Mouse (Mus musculus) layer of hippocampus, adult 8-10 months (tissue): Measurements from ENCODE around the gene Dst. TPM values are rescaled to one million over a fixed set of nuclear protein-coding genes. Genes with fewer than 3 reads are reported as not detected.

Source experiments
- DNase-seq, 2 experiments: peaks; one replicate each; pipeline ENCODE4 v3.0.0; 2022; ENCODE audit warnings: low spot score in 2 of 2
- total RNA-seq, 4 experiments: library from RNA; stranded (reverse); gene quantifications; 2 replicates each; pipeline ENCODE4 v1.2.4; 2022

Gene Dst
- total RNA-seq, 4 experiments from 2014 or later: 211 to 239 (median 222) TPM

- DNase-seq: no peak
Measured at GRCm38 (mm10) chr1:34167151-34168057, 259.4 kb downstream of the Dst start.

DNA sequence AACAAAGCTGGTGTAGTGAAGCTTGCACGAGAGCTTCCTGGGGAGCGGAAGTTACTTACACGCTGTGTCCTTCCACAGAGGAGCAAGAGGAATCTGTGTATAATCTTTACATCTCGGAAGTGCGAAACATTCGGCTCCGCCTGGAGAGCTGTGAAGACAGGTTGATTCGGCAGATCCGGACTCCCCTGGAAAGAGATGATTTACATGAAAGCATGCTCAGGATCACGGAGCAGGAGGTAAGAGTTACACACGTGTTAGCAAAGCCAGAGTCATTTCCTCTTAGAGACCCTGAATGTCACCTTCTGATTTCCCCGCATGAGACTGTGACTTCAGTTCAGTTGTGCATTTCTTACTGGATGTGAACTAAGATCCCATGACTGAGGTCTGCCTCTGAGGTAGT lies 261.1 kb downstream of the Dst start:
- no peak for DNase-seq

- no peak for DNase-seq
Measured at GRCm38 (mm10) chr1:34174517-34174916, 266.5 kb downstream of the Dst start.

DNA sequence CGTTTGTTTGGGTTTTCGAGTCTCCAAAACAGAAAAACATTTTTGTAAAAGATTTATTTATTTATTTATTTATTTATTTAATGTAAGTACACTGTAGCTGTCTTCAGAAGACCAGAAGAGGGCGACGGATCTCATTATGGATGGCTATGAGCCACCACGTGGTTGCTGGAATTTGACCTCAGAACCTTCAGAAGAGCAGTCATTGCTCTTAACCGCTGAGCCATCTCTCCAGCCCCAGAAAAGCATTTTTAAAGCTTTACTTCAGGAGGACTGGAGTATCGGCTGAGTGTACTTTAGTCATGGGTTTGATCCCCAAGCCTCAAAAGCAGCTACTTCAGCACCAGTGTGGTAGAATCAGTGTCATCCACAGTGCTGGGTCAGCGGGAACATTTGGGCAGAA lies 266.9 kb downstream of the Dst start:
- DNase-seq: no peak

GRCm38 (mm10) chr1:34178022-34178727 lies 270.1 kb downstream of the Dst start:
- DNase-seq: no peak

- no peak for DNase-seq
Measured at GRCm38 (mm10) chr1:34179756-34180155, 271.7 kb downstream of the Dst start.

- peak in 1 of 2 experiments; percentile 39 for DNase-seq
Measured at GRCm38 (mm10) chr1:34182406-34183249, 274.6 kb downstream of the Dst start.

- DNase-seq: no peak
Measured at GRCm38 (mm10) chr1:34183250-34183926, 275.4 kb downstream of the Dst start.

GRCm38 (mm10) chr1:34184266-34184665 lies 276.2 kb downstream of the Dst start:
- DNase-seq: no peak

DNA sequence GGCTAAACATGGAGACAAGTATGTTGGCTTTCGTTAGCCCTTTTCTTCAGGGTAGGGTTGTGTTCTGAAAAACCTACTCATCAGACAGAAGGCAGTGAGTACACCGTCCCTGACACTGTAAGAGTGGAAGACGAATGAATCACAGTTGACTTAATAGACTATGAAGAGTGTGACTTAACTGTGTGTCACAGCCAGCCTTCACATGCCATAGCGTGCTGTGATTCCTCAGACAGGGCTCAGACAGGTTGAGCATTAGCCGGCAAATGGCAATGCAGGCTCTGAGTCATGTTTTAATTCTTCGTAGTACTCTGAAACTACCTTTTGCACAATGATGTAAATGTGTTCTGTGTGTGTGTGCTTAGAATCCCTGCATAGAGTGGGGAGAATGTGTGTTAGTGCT lies 278.0 kb downstream of the Dst start:
- DNase-seq: no peak

GRCm38 (mm10) chr1:34187501-34187900 lies 279.5 kb downstream of the Dst start:
- no peak for DNase-seq

GRCm38 (mm10) chr1:34188721-34189236 lies 280.8 kb downstream of the Dst start:
- DNase-seq: no peak

GRCm38 (mm10) chr1:34189318-34189717 lies 281.3 kb downstream of the Dst start:
- peak; percentile 61 to 81 for DNase-seq

- peak in 1 of 2 experiments; percentile 69 for DNase-seq
Measured at GRCm38 (mm10) chr1:34189970-34190369, 281.9 kb downstream of the Dst start.

DNA sequence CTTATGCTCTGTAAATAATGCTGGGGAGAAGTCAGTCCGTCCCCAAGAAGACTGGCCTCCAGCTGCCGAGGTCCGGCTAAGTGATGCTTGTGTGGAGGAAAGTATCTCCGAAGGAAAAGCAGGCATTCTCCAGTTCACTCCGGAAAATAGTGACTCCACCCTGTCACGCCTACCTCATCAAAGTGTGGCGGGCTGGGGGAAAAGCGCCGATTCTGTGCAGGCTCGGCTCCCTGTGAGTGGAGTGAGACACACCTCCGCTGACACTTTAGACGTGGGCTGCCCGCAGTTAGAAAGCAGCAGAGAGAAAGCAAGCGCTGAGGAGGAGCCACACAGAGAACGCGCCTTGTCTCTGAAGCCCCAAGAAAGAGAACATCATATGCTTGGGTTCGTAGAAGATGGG lies 284.1 kb downstream of the Dst start:
- no peak for DNase-seq

GRCm38 (mm10) chr1:34200791-34201190 lies 292.8 kb downstream of the Dst start:
- DNase-seq: no peak

DNA sequence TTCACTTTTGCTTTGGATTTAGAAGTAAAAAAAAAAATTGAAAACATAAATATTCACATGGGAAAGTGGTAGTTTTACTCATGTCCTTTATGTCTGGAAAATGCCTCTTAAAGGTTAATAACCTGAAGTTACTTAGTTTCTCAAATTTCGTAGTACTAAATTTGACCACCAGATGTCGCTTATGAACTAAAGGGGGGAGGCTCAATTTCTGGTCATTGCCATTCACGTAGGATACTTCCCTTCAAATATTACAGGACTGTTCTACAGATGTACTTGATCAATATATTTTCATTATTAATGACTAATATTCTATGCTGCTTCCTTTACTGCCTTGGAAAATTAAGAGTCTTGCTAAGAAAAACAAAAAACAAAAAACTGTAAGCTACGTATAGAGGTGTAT lies 293.5 kb downstream of the Dst start:
- no peak for DNase-seq

DNA sequence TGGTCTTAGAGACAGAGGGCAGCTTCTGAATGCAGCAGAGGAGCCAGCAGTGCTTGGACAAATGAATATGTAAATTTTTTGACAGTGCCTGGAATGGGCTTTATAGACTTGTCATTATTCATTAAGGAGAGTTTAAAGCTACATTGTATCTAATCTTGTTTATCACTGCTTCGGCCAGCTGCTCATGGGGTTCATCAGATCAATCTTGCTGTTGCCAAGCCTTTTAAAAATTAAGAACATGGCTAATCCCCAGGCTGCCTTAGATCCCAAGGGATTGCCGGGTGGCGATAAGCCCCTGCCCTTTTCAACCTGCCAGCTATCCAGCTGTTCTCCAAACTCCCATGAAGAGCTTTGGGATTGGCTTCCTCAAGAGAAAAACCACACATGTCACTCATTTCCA lies 303.7 kb downstream of the Dst start:
- DNase-seq: no peak

DNA sequence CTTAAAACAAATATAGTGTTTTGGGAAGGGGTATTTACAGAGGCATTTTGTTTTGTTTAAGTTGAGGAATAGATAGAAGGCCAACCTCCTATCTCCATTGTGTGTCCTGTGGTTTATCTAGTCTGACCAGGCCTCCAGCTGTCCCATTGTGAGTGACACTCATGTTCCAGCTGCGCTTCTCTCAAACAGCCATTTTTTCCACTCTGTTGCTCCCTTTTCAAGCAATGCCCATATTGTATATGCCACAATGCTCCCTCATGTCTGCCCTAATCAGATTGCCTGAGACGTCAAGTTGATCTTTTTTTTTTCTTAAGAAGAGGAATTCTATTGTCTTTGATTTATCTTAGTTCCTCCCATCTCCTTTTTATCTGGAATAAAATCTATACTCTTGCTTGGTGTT lies 308.4 kb downstream of the Dst start:
- no peak for DNase-seq

GRCm38 (mm10) chr1:34218323-34218722 lies 310.3 kb downstream of the Dst start:
- peak; percentile 33 to 70 for DNase-seq

DNA sequence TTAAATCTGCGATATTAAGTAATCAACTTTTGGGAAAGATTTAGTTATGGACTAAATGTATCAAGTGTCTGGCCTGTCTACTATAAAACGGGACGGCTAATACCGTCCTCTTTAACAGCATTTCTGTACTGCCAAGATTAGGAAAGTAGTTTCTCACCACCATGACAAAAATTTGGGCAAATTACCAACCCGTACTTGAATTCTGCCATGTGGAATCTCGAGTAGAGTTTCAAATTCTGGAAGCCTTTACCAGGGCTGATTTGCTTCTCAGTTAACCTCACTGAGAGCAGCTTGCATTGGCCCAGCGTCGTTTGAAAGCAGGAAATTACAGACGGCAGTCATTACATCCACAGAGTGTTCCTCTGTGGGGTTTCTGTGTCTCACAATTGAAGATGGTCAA lies 310.8 kb downstream of the Dst start:
- DNase-seq: no peak
